Mouse (Mus musculus): ENCODE measurements at regions not wholly inside any gene's neighbourhood (a gene's known extent, or its start where the extent isn't known, plus 50 kb on each side); places are given as distances from the start of the nearest gene placed in this dataset.

- Histone ChIP-seq H3K4me3 (ENCODE audit: control insufficient read depth in 1 of 2, insufficient read depth in 1 of 2, low read depth in 2 of 2, low read length in 2 of 2) (no peak overlapping the region), H3K27ac (ENCODE audit: control insufficient read depth, low read depth, low read length) (no peak overlapping the region), H3K27me3 (ENCODE audit: control insufficient read depth in 1 of 2, insufficient read depth in 2 of 2, low read length in 2 of 2) (no peaks in the 10 kb centered on the region), H3K9ac (ENCODE audit: control insufficient read depth, low read depth, low read length, poor library complexity, severe bottlenecking) (no peak overlapping the region), H3K79me2 (ENCODE audit: control insufficient read depth, insufficient read depth, low read length, poor library complexity) (no peaks in the 10 kb centered on the region), H3K36me3 (ENCODE audit: control insufficient read depth in 1 of 2, insufficient read depth in 2 of 2, low read length in 2 of 2) (no peaks in the 10 kb centered on the region), H3K9me3 (replicated peaks; ENCODE audit: insufficient read depth, low read length) (no peaks in the 10 kb centered on the region), H3K4me1 (ENCODE audit: control insufficient read depth in 1 of 2, insufficient read depth in 2 of 2, low read length in 2 of 2) (no peaks in the 10 kb centered on the region)
- no peak for TF ChIP-seq ZC3H11A (IDR thresholded peaks at IDR 0.05; ENCODE audit: low read depth, low read length)
- TF ChIP-seq MXI1 (IDR thresholded peaks at IDR 0.05; ENCODE audit: low read depth, low read length), result no peak
- TF ChIP-seq RCOR1 (IDR thresholded peaks at IDR 0.05; ENCODE audit: low read depth, low read length), result no peak
- TF ChIP-seq ELF1 (IDR thresholded peaks at IDR 0.05; ENCODE audit: low read depth, low read length), result no peak
- no peak for TF ChIP-seq HCFC1 (IDR thresholded peaks at IDR 0.05; ENCODE audit: low read depth, low read length)
- DNase-seq (ENCODE audit: low read depth, low spot score), result no peak
These were observed 564.1 kb downstream of the Btbd3 start for GRCm38 (mm10) chr2:138820489-138820888.

GRCm38 (mm10) chr2:138824873-138825272 is 568.5 kb downstream of the Btbd3 start:
- H3K9me3 ChIP-seq (replicated peaks; ENCODE audit: insufficient read depth, low read length), result no peaks in the 10 kb centered on the region
- H3K27ac ChIP-seq (ENCODE audit: control insufficient read depth, low read depth, low read length), result no peak overlapping the region
- no peak overlapping the region for H3K4me3 ChIP-seq (ENCODE audit: control insufficient read depth in 1 of 2, insufficient read depth in 1 of 2, low read depth in 2 of 2, low read length in 2 of 2)
- no peaks in the 10 kb centered on the region for H3K36me3 ChIP-seq (ENCODE audit: control insufficient read depth in 1 of 2, insufficient read depth in 2 of 2, low read length in 2 of 2)
- no peaks in the 10 kb centered on the region for H3K27me3 ChIP-seq (ENCODE audit: control insufficient read depth in 1 of 2, insufficient read depth in 2 of 2, low read length in 2 of 2)
- TF ChIP-seq USF2 (IDR thresholded peaks at IDR 0.05; ENCODE audit: borderline replicate concordance in 1 of 2, insufficient read depth in 1 of 2, low read depth in 1 of 2, low read length in 2 of 2) (no peak), MAX (IDR thresholded peaks at IDR 0.05; ENCODE audit: low read length) (no peak), MXI1 (IDR thresholded peaks at IDR 0.05; ENCODE audit: low read depth, low read length) (no peak)
- H3K4me1 ChIP-seq (ENCODE audit: control insufficient read depth in 1 of 2, insufficient read depth in 2 of 2, low read length in 2 of 2), result no peaks in the 10 kb centered on the region
- H3K9ac ChIP-seq (ENCODE audit: control insufficient read depth, low read depth, low read length, poor library complexity, severe bottlenecking), result no peak overlapping the region
- no peaks in the 10 kb centered on the region for H3K79me2 ChIP-seq (ENCODE audit: control insufficient read depth, insufficient read depth, low read length, poor library complexity)
- no peak for DNase-seq (ENCODE audit: low read depth, low spot score)

- DNase-seq (ENCODE audit: low read depth, low spot score), result no peak
- Histone ChIP-seq H3K36me3 (ENCODE audit: control insufficient read depth in 1 of 2, insufficient read depth in 2 of 2, low read length in 2 of 2) (no peaks in the 10 kb centered on the region), H3K9me3 (replicated peaks; ENCODE audit: insufficient read depth, low read length) (no peaks in the 10 kb centered on the region), H3K79me2 (ENCODE audit: control insufficient read depth, insufficient read depth, low read length, poor library complexity) (no peaks in the 10 kb centered on the region), H3K27me3 (ENCODE audit: control insufficient read depth in 1 of 2, insufficient read depth in 2 of 2, low read length in 2 of 2) (no peaks in the 10 kb centered on the region), H3K27ac (ENCODE audit: control insufficient read depth, low read depth, low read length) (no peak overlapping the region), H3K4me1 (ENCODE audit: control insufficient read depth in 1 of 2, insufficient read depth in 2 of 2, low read length in 2 of 2) (no peaks in the 10 kb centered on the region), H3K9ac (ENCODE audit: control insufficient read depth, low read depth, low read length, poor library complexity, severe bottlenecking) (no peak overlapping the region), H3K4me3 (ENCODE audit: control insufficient read depth in 1 of 2, insufficient read depth in 1 of 2, low read depth in 2 of 2, low read length in 2 of 2) (no peak overlapping the region)
- no peak for TF ChIP-seq RCOR1 (IDR thresholded peaks at IDR 0.05; ENCODE audit: low read depth, low read length)
- no peak for TF ChIP-seq CTCF (IDR thresholded peaks at IDR 0.05 in 2 of 3, conservative IDR thresholded peaks at IDR 0.05 in 1 of 3; ENCODE audit: control insufficient read depth in 1 of 3, insufficient read depth in 1 of 3, low read depth in 2 of 3, low read length in 3 of 3, poor library complexity in 1 of 3, severe bottlenecking in 1 of 3)
- no peak for TF ChIP-seq MAX (IDR thresholded peaks at IDR 0.05; ENCODE audit: low read length)
- TF ChIP-seq SIN3A (IDR thresholded peaks at IDR 0.05; ENCODE audit: low read length), result no peak
- no peak for TF ChIP-seq CHD2 (IDR thresholded peaks at IDR 0.05; ENCODE audit: low read length)
- TF ChIP-seq MYB (IDR thresholded peaks at IDR 0.05; ENCODE audit: low read depth, low read length), result no peak
- no peak for TF ChIP-seq NRF1 (IDR thresholded peaks at IDR 0.05; ENCODE audit: insufficient read depth, low read depth, low read length, poor library complexity, severe bottlenecking)
These were observed 571.6 kb downstream of the Btbd3 start for GRCm38 (mm10) chr2:138827813-138828570.
